Comparison of ENCODE assay signal across 13 mouse cellular contexts in genomic region chr9:58863826-58864225, GRCm38 (mm10). TPM values are rescaled to one million over a fixed set of nuclear protein-coding genes. Genes with fewer than 3 reads are reported as not detected.
A peak's percentile ranks its signal among the peaks of the same experiment; 100 is the strongest.
DNase-seq lines count a peak whose midpoint lies in the region; ATAC-seq and TF ChIP-seq lines count a peak whose summit lies in the region.
"Had no signal": no experiment of that assay in that cellular context is flagged by ENCODE, and none has a peak within 500 bp of the region (broad histone marks: within the 10 kb centered on the region; RNA-seq: fewer than 3 reads in every experiment).

No protein-coding gene starts in this region.

- H3K4me3 ChIP-seq in hindbrain, embryonic 11.5 days (ENCODE audit: low read depth, low read length) = no peak overlapping the region
- no peak overlapping the region for H3K4me3 ChIP-seq in midbrain, embryonic 16.5 days (ENCODE audit: low read depth, low read length)
- no peak overlapping the region for H3K4me3 ChIP-seq in lung, adult 2 months (replicated peaks; ENCODE audit: extremely low read depth, low read depth, low read length)
- H3K4me3 ChIP-seq in limb, embryonic 10.5 days = no peak overlapping the region
- H3K4me3 ChIP-seq: liver, embryonic 12.5 days; stomach, embryonic 15.5 days had no signal

- peak; percentile 65 for ATAC-seq in hindbrain, embryonic 11.5 days (ENCODE audit: low FRiP score)
- peak; percentile 71 for ATAC-seq in midbrain, embryonic 16.5 days
- ATAC-seq: liver, embryonic 12.5 days had no signal

- H3K4me2 ChIP-seq in hindbrain, embryonic 11.5 days (replicated peaks; ENCODE audit: low read depth, low read length) = no peak overlapping the region
- no peak overlapping the region for H3K4me2 ChIP-seq in midbrain, embryonic 16.5 days (ENCODE audit: low read length)
- H3K4me2 ChIP-seq: liver, embryonic 12.5 days; stomach, embryonic 15.5 days had no signal

- H3K9ac ChIP-seq in hindbrain, embryonic 11.5 days (ENCODE audit: low read depth, low read length) = no peak overlapping the region
- H3K9ac ChIP-seq in midbrain, embryonic 16.5 days (ENCODE audit: low read depth, low read length) = no peak overlapping the region
- H3K9ac ChIP-seq: liver, embryonic 12.5 days; stomach, embryonic 15.5 days had no signal

- no peak for TF ChIP-seq POLR2A in lung, adult 2 months (IDR thresholded peaks at IDR 0.05; ENCODE audit: borderline replicate concordance, extremely low read depth, low read depth, low read length)

- DNase-seq in left cerebral cortex, postnatal 14 days (ENCODE audit: low spot score in 2 of 2) = peak; percentile 41 to 60
- no peak for DNase-seq in left cerebral cortex, adult 9 months (ENCODE audit: low spot score in 2 of 2)
- DNase-seq in embryo, embryonic 10.5 days (ENCODE audit: low spot score) = peak; percentile 47
- DNase-seq in hindbrain, embryonic 11.5 days (ENCODE audit: low spot score) = peak; percentile 69
- DNase-seq in lung, adult 2 months = no peak
- DNase-seq in urinary bladder, postnatal 4 days (ENCODE audit: low spot score in 2 of 2) = no peak
- DNase-seq in limb, embryonic 10.5 days (ENCODE audit: low spot score) = no peak
- DNase-seq: kidney, adult 8-10 months; lung, postnatal 4 days had no signal

- H3K27me3 ChIP-seq in hindbrain, embryonic 11.5 days (ENCODE audit: control insufficient read depth, insufficient read depth, low read length) = 0 out of 2 replicates have a peak, but pooled peaks cover 2% of the 10 kb centered on the region
- no peaks in the 10 kb centered on the region for H3K27me3 ChIP-seq in midbrain, embryonic 16.5 days (ENCODE audit: control insufficient read depth, insufficient read depth, low read depth, low read length)
- H3K27me3 ChIP-seq in limb, embryonic 10.5 days (ENCODE audit: low read depth, poor library complexity, severe bottlenecking) = peaks cover 18% of the 10 kb centered on the region

- no peaks in the 10 kb centered on the region for H3K36me3 ChIP-seq in hindbrain, embryonic 11.5 days (ENCODE audit: control insufficient read depth, insufficient read depth, low read length)
- H3K36me3 ChIP-seq in midbrain, embryonic 16.5 days (ENCODE audit: control insufficient read depth, insufficient read depth, low read length) = peaks cover 10% of the 10 kb centered on the region
- 0 out of 2 replicates have a peak, but pooled peaks cover 2% of the 10 kb centered on the region for H3K36me3 ChIP-seq in limb, embryonic 10.5 days
- H3K36me3 ChIP-seq: liver, embryonic 12.5 days; stomach, embryonic 15.5 days had no signal

- H3K27ac ChIP-seq in hindbrain, embryonic 11.5 days (ENCODE audit: low read depth, low read length) = peak overlapping the region; percentile 51
- peak overlapping the region; percentile 50 for H3K27ac ChIP-seq in midbrain, embryonic 16.5 days (ENCODE audit: low read length)
- H3K27ac ChIP-seq in limb, embryonic 10.5 days = no peak overlapping the region
- H3K27ac ChIP-seq: liver, embryonic 12.5 days; stomach, embryonic 15.5 days had no signal

- no peaks in the 10 kb centered on the region for H3K9me3 ChIP-seq in hindbrain, embryonic 11.5 days (ENCODE audit: control insufficient read depth, low read length)
- H3K9me3 ChIP-seq in midbrain, embryonic 16.5 days (replicated peaks; ENCODE audit: control insufficient read depth, low read length, poor library complexity, severe bottlenecking) = no peaks in the 10 kb centered on the region
- H3K9me3 ChIP-seq in limb, embryonic 10.5 days (replicated peaks) = no peaks in the 10 kb centered on the region
- H3K9me3 ChIP-seq: liver, embryonic 12.5 days; stomach, embryonic 15.5 days had no signal

- 23% methylated on average over 7 of the region's 7 CpGs for WGBS in hindbrain, embryonic 11.5 days
- 21% methylated on average over 7 of the region's 7 CpGs for WGBS in midbrain, embryonic 16.5 days
- 41% methylated on average over 7 of the region's 7 CpGs for whole genome bisulfite sequencing in lung, adult 2 months
- WGBS in limb, embryonic 10.5 days = 44% methylated on average over 7 of the region's 7 CpGs

- peaks cover 7% of the 10 kb centered on the region; the same call in 1 of the 2 replicates for H3K4me1 ChIP-seq in hindbrain, embryonic 11.5 days (replicated peaks; ENCODE audit: control insufficient read depth, insufficient read depth, low read length)
- peaks cover 6% of the 10 kb centered on the region; the same call in 1 of the 2 replicates for H3K4me1 ChIP-seq in midbrain, embryonic 16.5 days (ENCODE audit: control insufficient read depth, insufficient read depth, low read length)
- H3K4me1 ChIP-seq in lung, adult 2 months (ENCODE audit: control insufficient read depth, insufficient read depth, low read length) = 0 out of 2 replicates have a peak, but pooled peaks cover 2% of the 10 kb centered on the region
- H3K4me1 ChIP-seq in limb, embryonic 10.5 days = peaks cover 32% of the 10 kb centered on the region
- H3K4me1 ChIP-seq: liver, embryonic 12.5 days; stomach, embryonic 15.5 days had no signal

- intact Hi-C loops in left cerebral cortex, postnatal 14 days (cut with DNase I) = no loop called here

- TF ChIP-seq CTCF in lung, adult 2 months (IDR thresholded peaks at IDR 0.05; ENCODE audit: insufficient read depth, low read length) = no peak

RNA-seq across cellular contexts. Expression of gene Hcn4, which starts 40.6 kb away (rescaled TPM):
- total RNA-seq in left cerebral cortex, postnatal 14 days (2021) = 10 to 100 TPM in 1 of 2 experiments, 1 to 10 TPM in 1; 9.9 to 11.3 TPM
- polyA plus RNA-seq in hindbrain, embryonic 11.5 days (2014; fragmentation: Nextera tagmentation; extraction: Ambion mirVana) = 1.3 and 1.5 TPM in 2 replicates
- 3.0 and 3.5 TPM in 2 replicates for polyA plus RNA-seq in midbrain, embryonic 16.5 days (2015; fragmentation: Nextera tagmentation; extraction: Ambion mirVana)
- polyA plus RNA-seq in lung, adult 2 months (2012; rRNA removed) = 0.62 and 0.67 TPM in 2 replicates
- polyA plus RNA-seq in limb, embryonic 10.5 days (2016; fragmentation: Nextera tagmentation; extraction: Ambion mirVana) = 0.19 and 0.33 TPM in 2 replicates
- total RNA-seq: common myeloid progenitor, adult 5-6 weeks had no signal

Comparison
In these comparisons a context has a peak if more than half of its experiments do, and no peak if none do; other contexts are left out.
1. DNase-seq: peak in left cerebral cortex, postnatal 14 days (2 of 2), embryo, embryonic 10.5 days (single experiment) and hindbrain, embryonic 11.5 days (single experiment); none in left cerebral cortex, adult 9 months (0 of 2), lung, adult 2 months (single experiment), urinary bladder, postnatal 4 days (0 of 2) and limb, embryonic 10.5 days (single experiment).